Mouse (Mus musculus) CH12.LX (cell line): ENCODE results near the gene Kri1.

ENCODE experiments used
- BHLHE40 ChIP-seq: IDR thresholded peaks from 2 replicates; pipeline ENCODE4 v1.6.1; 2011; ENCODE audit warnings: mild to moderate bottlenecking, low read depth, low read length, improper control_type of control experiment
- CTCF ChIP-seq, 2 experiments: IDR thresholded peaks in 1 of 2; conservative IDR thresholded peaks in 1 of 2; 2 replicates each; pipeline ENCODE4 v1.5.1; 2011 to 2012; ENCODE audit warnings: low read depth in 2 of 2, low read length in 2 of 2, improper control_type of control experiment in 1 of 2, inconsistent platforms in 1 of 2, mild to moderate bottlenecking in 1 of 2, moderate library complexity in 1 of 2
- EP300 ChIP-seq: IDR thresholded peaks from 2 replicates; pipeline ENCODE4 v1.6.1; 2011; ENCODE audit warnings: low read length, improper control_type of control experiment
- ETS1 ChIP-seq: conservative IDR thresholded peaks from 2 replicates; pipeline ENCODE4 v1.6.1; 2012; ENCODE audit warnings: low read depth, mild to moderate bottlenecking, inconsistent platforms, low read length, improper control_type of control experiment, moderate library complexity
- GABPA ChIP-seq: IDR thresholded peaks from 2 replicates; pipeline ENCODE4 v1.6.1; 2012; ENCODE audit warnings: low read depth, low read length, improper control_type of control experiment, inconsistent platforms; ENCODE audit not compliant: insufficient replicate concordance
- HCFC1 ChIP-seq: IDR thresholded peaks from 2 replicates; pipeline ENCODE4 v1.6.1; 2012; ENCODE audit warnings: low read depth, mild to moderate bottlenecking, inconsistent platforms, low read length, improper control_type of control experiment
- NRF1 ChIP-seq: IDR thresholded peaks from 2 replicates; pipeline ENCODE4 v1.6.1; 2014; ENCODE audit warnings: low read depth, mild to moderate bottlenecking, inconsistent platforms, low read length, improper control_type of control experiment, moderate library complexity
- POLR2A ChIP-seq: IDR thresholded peaks from 2 replicates; pipeline ENCODE4 v1.6.1; 2011; ENCODE audit warnings: low read depth, mild to moderate bottlenecking, improper control_type of control experiment, low read length
- RAD21 ChIP-seq: IDR thresholded peaks from 2 replicates; pipeline ENCODE4 v1.6.1; 2011; ENCODE audit warnings: low read depth, mild to moderate bottlenecking, low read length, improper control_type of control experiment, moderate library complexity
- RCOR1 ChIP-seq: conservative IDR thresholded peaks from 2 replicates; pipeline ENCODE4 v1.6.1; 2012; ENCODE audit warnings: low read depth, mild to moderate bottlenecking, inconsistent platforms, low read length, improper control_type of control experiment
- SMC3 ChIP-seq: IDR thresholded peaks from 2 replicates; pipeline ENCODE4 v1.6.1; 2011; ENCODE audit warnings: low read depth, low read length, improper control_type of control experiment
- UBTF ChIP-seq: IDR thresholded peaks from 2 replicates; pipeline ENCODE4 v1.6.1; 2012; ENCODE audit warnings: low read depth, mild to moderate bottlenecking, inconsistent platforms, low read length, improper control_type of control experiment, moderate library complexity
- ZMIZ1 ChIP-seq: IDR thresholded peaks from 2 replicates; pipeline ENCODE4 v1.6.1; 2012; ENCODE audit warnings: low read depth, mild to moderate bottlenecking, inconsistent platforms, low read length, improper control_type of control experiment
- ZNF384 ChIP-seq: IDR thresholded peaks from 2 replicates; pipeline ENCODE4 v1.6.1; 2012; ENCODE audit warnings: low read depth, low read length, improper control_type of control experiment, inconsistent platforms

GRCm38 (mm10) chr9:21260491-21261040 is 27.2 kb downstream of the Kri1 start:
- no peak for TF ChIP-seq GABPA
- TF ChIP-seq ETS1 = no peak
- no peak for TF ChIP-seq POLR2A
- TF ChIP-seq UBTF = no peak
- no peak for TF ChIP-seq HCFC1
- no peak for TF ChIP-seq CTCF (conservative IDR thresholded peaks at IDR 0.05 in 1 of 2, IDR thresholded peaks at IDR 0.05 in 1 of 2; ENCODE audit: low read depth in 2 of 2, low read length in 2 of 2)
- no peak for TF ChIP-seq RCOR1
- TF ChIP-seq NRF1 = no peak
- no peak for TF ChIP-seq SMC3
- no peak for TF ChIP-seq EP300
- TF ChIP-seq BHLHE40 = no peak
- TF ChIP-seq ZNF384 = no peak
- no peak for TF ChIP-seq ZMIZ1
- no peak for TF ChIP-seq RAD21
